Mouse (Mus musculus) kidney, adult 2 months (tissue): ENCODE data around the gene Prpf31. TPM values are rescaled to one million over a fixed set of nuclear protein-coding genes. Genes with fewer than 3 reads are reported as not detected.

Experiments
- DNase-seq: peaks from one replicate; pipeline ENCODE4 v3.0.0; 2021
- H3K27ac ChIP-seq: fragments of 200-500 bp; 2 replicates; pipeline ENCODE4 v1.5.1; 2012; ENCODE audit warnings: low read depth, low read length, control low read depth, inconsistent platforms; ENCODE audit not compliant: insufficient read depth
- H3K27me3 ChIP-seq: fragments of 200-500 bp; replicated peaks from 2 replicates; pipeline ENCODE4 v1.6.1; 2012; ENCODE audit warnings: mild to moderate bottlenecking, moderate library complexity, low read length, inconsistent platforms; ENCODE audit not compliant: control insufficient read depth, insufficient read depth
- H3K36me3 ChIP-seq: fragments of 200-500 bp; 2 replicates; pipeline ENCODE4 v1.6.1; 2012; ENCODE audit warnings: mild to moderate bottlenecking, moderate library complexity, low read length, inconsistent platforms; ENCODE audit not compliant: control insufficient read depth, insufficient read depth
- H3K4me1 ChIP-seq: fragments of 200-500 bp; 2 replicates; pipeline ENCODE4 v1.6.1; 2011; ENCODE audit warnings: low read length; ENCODE audit not compliant: control insufficient read depth, insufficient read depth
- H3K4me3 ChIP-seq: fragments of 200-500 bp; 2 replicates; pipeline ENCODE4 v1.5.1; 2011; ENCODE audit warnings: mild to moderate bottlenecking, low read depth, low read length, control low read depth; ENCODE audit not compliant: insufficient read depth
- CTCF ChIP-seq: fragments of 200-500 bp; conservative IDR thresholded peaks from 2 replicates; pipeline ENCODE4 v1.5.1; 2011; ENCODE audit warnings: low read depth, mild to moderate bottlenecking, control low read depth, low read length, moderate library complexity, mixed read lengths; ENCODE audit not compliant: insufficient read depth, insufficient read length
- POLR2A ChIP-seq: fragments of 200-500 bp; IDR thresholded peaks from one replicate; pipeline ENCODE4 v1.6.1; 2011; ENCODE audit warnings: low read depth, low read length, control low read depth
- WGBS: fragments of 180-500 bp; shearing (Covaris S2); methylation state at CpG from one replicate; pipeline ENCODE4 v1.1.7; 2018; 5-methylcytosine and 5-hydroxymethylcytosine counted together
- polyA plus RNA-seq: library from polyadenylated mRNA; depleted of rRNA; stranded (reverse); fragments of >200 nt; gene quantifications from 2 replicates; pipeline ENCODE4 v1.2.3, GENCODE M21; 2012; rRNA removed

Gene Prpf31
- polyA plus RNA-seq, 1 experiment, result 24.1 TPM

GRCm38 (mm10) chr7:3691919-3692318 lies 62.1 kb downstream of the Prpf31 start:
- no peaks in the 10 kb centered on the region for H3K36me3 ChIP-seq
- no peak for TF ChIP-seq POLR2A
- TF ChIP-seq CTCF, result no peak
- no peaks in the 10 kb centered on the region; the same call in 1 of the 2 replicates for H3K4me1 ChIP-seq
- WGBS, result 27% methylated on average over 3 of the region's 3 CpGs
- H3K27ac ChIP-seq, result no peak overlapping the region
- peak overlapping the region; percentile 64 for H3K4me3 ChIP-seq
- no peak for DNase-seq
- H3K27me3 ChIP-seq, result no peaks in the 10 kb centered on the region

Other genes with a start within 250 kb of the Prpf31 start
- gene Cacng8, start 239.3 kb upstream of the Prpf31 start, polyA plus RNA-seq, result 0.11 TPM in 1 of 2 replicates, not detected in the other
- gene Cacng6, start 205.8 kb upstream of the Prpf31 start, polyA plus RNA-seq, result 1.3 TPM in 1 of 2 replicates, not detected in the other
- 2.9 and 3.7 TPM in 2 replicates for gene Tarm1, start 127.4 kb upstream of the Prpf31 start, polyA plus RNA-seq
- gene Oscar, start 13.8 kb upstream of the Prpf31 start, polyA plus RNA-seq, result 0.19 and 0.26 TPM in 2 replicates
- 722 and 885 TPM in 2 replicates for gene Ndufa3, start 12.6 kb upstream of the Prpf31 start, polyA plus RNA-seq
- 7.6 and 9.9 TPM in 2 replicates for gene Tfpt, start 56 bp upstream of the Prpf31 start, polyA plus RNA-seq
- gene Cnot3, start 15.3 kb downstream of the Prpf31 start, polyA plus RNA-seq, result 41.9 and 45.0 TPM in 2 replicates
- 5.5 and 6.8 TPM in 2 replicates for gene Leng1, start 35.9 kb downstream of the Prpf31 start, polyA plus RNA-seq
- 45.5 and 62.2 TPM in 2 replicates for gene Tmc4, start 47.6 kb downstream of the Prpf31 start, polyA plus RNA-seq
- 88.2 and 105 TPM in 2 replicates for gene Tsen34, start 62.9 kb downstream of the Prpf31 start, polyA plus RNA-seq
- 56.2 and 61.4 TPM in 2 replicates for gene Mboat7, start 63.5 kb downstream of the Prpf31 start, polyA plus RNA-seq
- gene Rps9, start 74.0 kb downstream of the Prpf31 start, polyA plus RNA-seq, result 1,031 and 1,047 TPM in 2 replicates
- gene Pirb, start 90.4 kb downstream of the Prpf31 start, polyA plus RNA-seq, result 3.2 and 5.4 TPM in 2 replicates
- gene Gm15448, start 195.7 kb downstream of the Prpf31 start, polyA plus RNA-seq, result 0.11 and 0.23 TPM in 2 replicates
- gene Pira2, start 215.1 kb downstream of the Prpf31 start, polyA plus RNA-seq, result 0.16 and 0.30 TPM in 2 replicates